Mouse (Mus musculus) right cerebral cortex, adult 18-20 months (tissue): Measurements from ENCODE around the gene Rtn3.
"Not testable (repeated sequence)": the region's sequence is repeated elsewhere in the genome, so short reads cannot be mapped to it uniquely, and the experiment has no call there.

ENCODE experiments used
- DNase-seq: peaks from one replicate; pipeline ENCODE4 v3.0.0; 2022; ENCODE audit warnings: mixed read lengths

The Rtn3 gene

GRCm38 (mm10) chr19:7421602-7422591 is 61.2 kb downstream of the Rtn3 start:
- DNase-seq: peak; percentile 85

GRCm38 (mm10) chr19:7420841-7421601 is 62.1 kb downstream of the Rtn3 start:
- DNase-seq: no peak

- no peak for DNase-seq
Measured at GRCm38 (mm10) chr19:7420108-7420507, 63.0 kb downstream of the Rtn3 start.

- no peak for DNase-seq
Measured at GRCm38 (mm10) chr19:7419134-7419533, 63.9 kb downstream of the Rtn3 start.

GRCm38 (mm10) chr19:7417911-7418849 is 64.9 kb downstream of the Rtn3 start:
- DNase-seq: peak; percentile 78

GRCm38 (mm10) chr19:7416834-7417735 is 66.0 kb downstream of the Rtn3 start, which contains the start of gene 2700081O15Rik:
2700081O15Rik (plus strand) TSS chr19:7417625.
- peak; percentile 72 for DNase-seq

GRCm38 (mm10) chr19:7415916-7416833 is 66.9 kb downstream of the Rtn3 start:
- no peak for DNase-seq

GRCm38 (mm10) chr19:7412361-7412760 is 70.7 kb downstream of the Rtn3 start:
- no peak for DNase-seq

- DNase-seq: no peak
Measured at GRCm38 (mm10) chr19:7404623-7405229, 78.4 kb downstream of the Rtn3 start.

GRCm38 (mm10) chr19:7400635-7401034 is 82.4 kb downstream of the Rtn3 start:
- DNase-seq: no peak

- not testable (repeated sequence) for DNase-seq
Measured at GRCm38 (mm10) chr19:7398898-7399297, 84.2 kb downstream of the Rtn3 start.

- not testable (repeated sequence) for DNase-seq
Measured at GRCm38 (mm10) chr19:7396867-7397826, 85.9 kb downstream of the Rtn3 start.

GRCm38 (mm10) chr19:7388488-7388887 is 94.6 kb downstream of the Rtn3 start:
- no peak for DNase-seq

GRCm38 (mm10) chr19:7386042-7386441 is 97.0 kb downstream of the Rtn3 start:
- DNase-seq: no peak

GRCm38 (mm10) chr19:7382903-7383865 is 99.9 kb downstream of the Rtn3 start, which contains the start of gene Spindoc:
Spindoc (minus strand) TSS chr19:7382994.
- DNase-seq: peak; percentile 98

- peak; percentile 44 for DNase-seq
Measured at GRCm38 (mm10) chr19:7382248-7382902, 100.7 kb downstream of the Rtn3 start.

GRCm38 (mm10) chr19:7381906-7382247 is 101.2 kb downstream of the Rtn3 start:
- no peak for DNase-seq
